Mouse (Mus musculus) splenic B cell, adult 2 months (primary cell): ENCODE results near the gene Noto.
A peak's percentile ranks its signal among the peaks of the same experiment; 100 is the strongest.
"Not testable (repeated sequence)": the region's sequence is repeated elsewhere in the genome, so short reads cannot be mapped to it uniquely, and the experiment has no call there.

Experiments
- DNase-seq: peaks from one replicate; pipeline ENCODE4 v3.0.0-alpha.2; 2011; ENCODE audit warnings: low read depth, low spot score
- H3K27me3 ChIP-seq: 2 replicates; pipeline ENCODE4 v1.6.1; 2012; ENCODE audit warnings: mild to moderate bottlenecking, low read length, moderate library complexity, mixed read lengths; ENCODE audit not compliant: control insufficient read depth, poor library complexity, insufficient read depth, severe bottlenecking
- H3K36me3 ChIP-seq: 2 replicates; pipeline ENCODE4 v1.6.1; 2012; ENCODE audit warnings: mild to moderate bottlenecking, low read length, moderate library complexity, mixed read lengths; ENCODE audit not compliant: control insufficient read depth, poor library complexity, insufficient read depth, severe bottlenecking

Noto gene

DNA sequence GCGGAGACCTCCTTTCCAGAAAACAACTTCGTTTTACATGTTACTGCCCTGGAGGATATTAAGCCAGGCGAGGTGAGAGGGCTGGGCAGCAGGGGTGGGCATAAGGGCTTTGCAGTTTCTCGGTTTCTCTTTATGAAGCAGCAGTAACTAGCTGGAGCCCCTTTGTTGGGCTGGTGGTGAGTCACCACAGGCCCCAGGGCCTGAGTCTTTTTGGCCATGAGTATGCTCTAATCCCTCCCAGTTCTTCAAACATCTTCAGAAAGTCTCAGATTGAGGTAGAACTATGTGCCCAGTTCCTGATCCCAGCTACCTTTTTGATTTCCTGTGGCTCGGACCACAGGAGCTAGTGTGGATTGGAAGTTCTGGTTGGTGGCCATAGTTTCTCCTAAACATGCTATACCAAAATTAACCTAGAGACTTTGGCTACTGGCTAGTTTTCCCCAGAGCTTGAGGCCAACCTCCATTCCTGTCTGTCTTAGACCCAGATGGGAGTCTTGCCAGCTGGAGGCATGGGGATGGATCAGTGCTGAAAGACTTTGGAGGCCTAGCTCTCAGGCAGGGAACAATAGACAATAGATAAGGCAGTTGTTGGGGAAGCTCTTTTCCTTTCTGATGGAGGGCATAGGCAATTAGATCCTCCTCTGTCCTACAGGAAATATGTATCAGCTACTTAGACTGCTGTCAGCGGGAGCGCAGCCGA, 20.7 kb downstream of the Noto start:
- no peak for DNase-seq
- H3K36me3 ChIP-seq, result peaks cover 5% of the 10 kb centered on the region; the same call in 1 of the 2 replicates
- no peaks in the 10 kb centered on the region for H3K27me3 ChIP-seq

GRCm38 (mm10) chr6:85445286-85445685, 21.6 kb downstream of the Noto start:
- peaks cover 5% of the 10 kb centered on the region; the same call in 1 of the 2 replicates for H3K36me3 ChIP-seq
- no peaks in the 10 kb centered on the region for H3K27me3 ChIP-seq
- DNase-seq, result no peak

DNA sequence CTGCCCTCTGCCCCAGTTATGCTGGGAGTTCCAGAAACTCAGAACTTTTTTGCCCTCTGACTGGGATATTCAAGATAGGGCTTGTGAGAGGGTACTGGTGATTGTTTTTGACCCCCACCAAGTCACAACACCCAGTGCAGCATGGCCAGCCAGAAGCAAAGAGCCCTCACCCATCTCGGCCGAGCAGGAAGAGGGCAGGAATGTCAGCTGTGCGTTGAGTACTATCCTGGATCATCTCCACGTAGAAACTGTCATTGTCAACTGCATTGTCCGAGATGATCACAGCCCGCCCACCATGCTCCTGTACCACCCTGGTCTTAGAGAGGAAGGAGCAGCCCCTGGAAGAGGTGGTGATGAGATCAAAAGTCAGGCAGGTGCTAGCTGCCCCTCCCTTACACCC, 23.7 kb downstream of the Noto start:
- peaks cover 3% of the 10 kb centered on the region; the same call in 1 of the 2 replicates for H3K36me3 ChIP-seq
- no peak for DNase-seq
- no peaks in the 10 kb centered on the region for H3K27me3 ChIP-seq

GRCm38 (mm10) chr6:85450140-85450539, 26.5 kb downstream of the Noto start:
- H3K27me3 ChIP-seq, DNase-seq, H3K36me3 ChIP-seq: not testable (repeated sequence)

DNA sequence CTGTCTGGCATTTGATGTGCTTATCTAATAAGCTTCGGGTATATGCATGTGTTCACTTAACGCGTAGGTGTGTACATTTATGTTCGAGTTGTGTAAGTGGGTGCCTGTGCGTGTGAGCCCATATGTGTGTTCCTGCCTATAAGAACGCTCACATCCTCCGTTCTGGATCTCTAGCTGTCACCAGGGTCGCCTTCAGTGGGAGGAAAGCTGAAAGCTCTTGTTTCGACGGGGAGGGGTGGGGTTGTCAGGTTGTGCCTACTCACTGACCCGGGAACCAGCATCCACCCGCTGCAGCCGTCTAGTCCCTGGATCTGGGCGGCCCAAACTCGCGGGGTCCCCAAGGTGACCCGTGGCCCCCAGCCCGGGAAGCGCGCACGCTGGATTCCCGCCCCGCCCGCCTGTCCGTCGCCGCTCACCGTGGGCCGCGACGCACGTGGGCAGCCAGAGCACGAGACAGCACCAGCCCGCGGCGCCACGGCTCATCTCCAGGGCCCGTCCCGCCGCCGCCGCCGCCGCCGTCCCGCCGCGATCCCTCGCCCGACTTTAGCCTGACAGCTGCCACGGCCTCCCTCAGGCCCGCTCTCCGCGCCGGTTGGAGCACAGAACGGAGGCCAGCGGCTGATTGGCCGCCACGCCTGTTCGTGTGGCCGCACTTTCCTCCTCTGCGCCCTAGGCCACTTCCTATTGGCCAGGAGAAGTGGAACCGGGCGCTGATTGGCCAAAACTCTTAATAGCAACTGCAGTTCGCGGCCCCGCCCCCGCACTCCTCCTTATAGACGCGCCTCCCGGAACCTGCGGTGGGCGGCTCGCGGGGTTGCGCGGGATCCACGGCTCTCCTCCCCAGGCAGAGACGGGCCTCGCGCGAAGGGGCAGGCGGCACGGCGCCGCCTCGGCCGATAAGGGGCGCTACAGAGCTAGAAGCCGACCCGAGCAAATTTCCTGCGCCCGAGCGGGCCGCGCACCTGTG, 27.3 kb downstream of the Noto start, which contains the start of gene Cct7:
Gene Cct7 (plus strand): TSS at position 818 of the 967 bp plus-strand sequence.
- DNase-seq, result peak; percentile 99
- no peaks in the 10 kb centered on the region for H3K27me3 ChIP-seq
- no peaks in the 10 kb centered on the region; the same call in 1 of the 2 replicates for H3K36me3 ChIP-seq

DNA sequence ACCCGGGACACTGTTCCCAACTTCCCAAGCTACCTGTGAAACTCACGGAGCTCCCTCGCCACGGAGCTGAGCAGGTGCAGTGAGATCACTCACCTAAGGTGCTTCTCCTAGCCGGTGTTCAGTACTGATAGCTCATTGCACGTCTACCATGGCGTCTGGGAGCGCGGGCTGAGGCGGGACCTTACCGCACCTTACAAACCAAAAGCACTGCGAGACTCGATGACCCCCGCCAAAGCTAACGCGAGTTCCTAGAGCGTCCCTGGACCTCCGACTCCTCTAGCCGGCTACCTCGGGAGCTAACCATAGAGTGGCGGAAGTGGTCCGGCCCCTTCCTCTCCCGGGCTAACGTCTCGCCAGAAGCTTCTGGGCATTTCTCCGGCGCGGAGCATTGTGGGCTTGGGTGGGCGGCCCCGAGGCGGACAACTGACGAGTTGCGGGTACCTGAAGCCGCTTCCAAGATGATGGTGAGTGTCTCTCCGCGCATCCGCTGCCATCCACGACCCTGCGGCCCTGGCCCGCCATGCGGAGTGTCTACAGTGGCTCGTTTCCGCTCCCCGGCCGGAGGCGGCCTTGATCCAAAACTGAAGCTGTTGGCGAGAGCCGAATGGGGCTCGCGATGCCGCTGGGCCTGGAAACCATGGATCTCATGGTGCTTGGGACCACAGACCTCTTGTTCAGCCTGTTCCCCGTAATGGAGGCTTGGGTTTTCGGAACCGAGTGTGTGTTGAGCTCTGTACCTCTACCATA, 28.2 kb downstream of the Noto start, which contains the start of gene Pradc1:
Gene Pradc1 (minus strand): TSS at position 307 of the 747 bp plus-strand sequence.
- Histone ChIP-seq H3K36me3 (no peaks in the 10 kb centered on the region; the same call in 1 of the 2 replicates), H3K27me3 (no peaks in the 10 kb centered on the region)
- peak; percentile 99 for DNase-seq

- no peak for DNase-seq
- Histone ChIP-seq H3K27me3 (no peaks in the 10 kb centered on the region), H3K36me3 (no peaks in the 10 kb centered on the region)
These were observed 28.7 kb downstream of the Noto start for GRCm38 (mm10) chr6:85452411-85452665.

GRCm38 (mm10) chr6:85452816-85453215, 29.1 kb downstream of the Noto start:
- no peaks in the 10 kb centered on the region for H3K36me3 ChIP-seq
- peak; percentile 24 for DNase-seq
- H3K27me3 ChIP-seq, result no peaks in the 10 kb centered on the region

- DNase-seq, result no peak
- peaks cover 21% of the 10 kb centered on the region for H3K36me3 ChIP-seq
- H3K27me3 ChIP-seq, result no peaks in the 10 kb centered on the region
These were observed 35.9 kb downstream of the Noto start for GRCm38 (mm10) chr6:85459621-85460020.

DNA sequence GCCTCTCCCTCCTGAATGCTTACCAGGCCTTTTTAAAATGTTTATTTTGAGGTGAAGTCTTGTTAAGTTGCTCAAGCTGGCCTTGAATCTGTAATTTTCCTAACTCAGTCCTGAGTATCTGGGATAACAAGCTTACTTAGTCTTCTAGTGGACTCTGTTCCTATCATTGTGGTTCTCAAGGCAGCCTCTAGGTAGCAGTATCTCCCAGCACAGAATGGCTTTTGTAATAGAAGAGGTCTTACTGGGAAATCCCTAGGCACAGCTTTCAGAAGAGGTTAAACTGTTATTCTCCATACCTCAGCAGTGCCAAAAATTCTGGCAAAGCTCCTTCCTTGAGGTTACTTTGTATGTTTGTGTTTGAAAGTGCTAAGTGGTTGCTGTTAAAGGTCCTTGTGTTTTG, 41.7 kb downstream of the Noto start:
- DNase-seq, result no peak
- no peaks in the 10 kb centered on the region for H3K27me3 ChIP-seq
- peaks cover 15% of the 10 kb centered on the region for H3K36me3 ChIP-seq

GRCm38 (mm10) chr6:85469660-85470430, 46.2 kb downstream of the Noto start:
- no peak for DNase-seq
- no peaks in the 10 kb centered on the region for H3K27me3 ChIP-seq
- peaks cover 4% of the 10 kb centered on the region for H3K36me3 ChIP-seq

DNA sequence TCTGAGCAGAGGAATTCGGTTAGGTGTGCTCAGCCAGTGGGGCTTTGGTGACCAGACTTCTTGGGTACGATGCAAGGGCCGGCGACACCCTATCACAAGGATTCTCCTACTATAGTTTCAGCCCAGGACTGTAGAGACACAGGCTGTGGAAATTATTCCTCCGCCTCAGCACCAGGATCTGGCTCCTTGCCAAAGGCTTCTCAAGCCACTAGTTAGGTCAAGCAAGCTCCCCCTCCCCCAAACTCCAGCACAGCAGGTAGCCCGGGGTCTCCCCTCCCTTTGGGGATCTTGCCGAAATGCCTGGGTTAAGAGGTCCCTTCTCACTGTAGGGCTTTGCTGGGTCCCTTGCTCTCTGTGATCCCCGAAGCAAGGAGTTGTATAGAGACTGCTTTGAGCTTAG, 48.3 kb downstream of the Noto start:
- no peak for DNase-seq
- Histone ChIP-seq H3K36me3 (no peaks in the 10 kb centered on the region; the same call in none of the 2 replicates), H3K27me3 (no peaks in the 10 kb centered on the region)

- Histone ChIP-seq H3K36me3 (no peaks in the 10 kb centered on the region; the same call in 1 of the 2 replicates), H3K27me3 (no peaks in the 10 kb centered on the region)
- no peak for DNase-seq
These were observed 48.9 kb downstream of the Noto start for GRCm38 (mm10) chr6:85472542-85472941.

DNA sequence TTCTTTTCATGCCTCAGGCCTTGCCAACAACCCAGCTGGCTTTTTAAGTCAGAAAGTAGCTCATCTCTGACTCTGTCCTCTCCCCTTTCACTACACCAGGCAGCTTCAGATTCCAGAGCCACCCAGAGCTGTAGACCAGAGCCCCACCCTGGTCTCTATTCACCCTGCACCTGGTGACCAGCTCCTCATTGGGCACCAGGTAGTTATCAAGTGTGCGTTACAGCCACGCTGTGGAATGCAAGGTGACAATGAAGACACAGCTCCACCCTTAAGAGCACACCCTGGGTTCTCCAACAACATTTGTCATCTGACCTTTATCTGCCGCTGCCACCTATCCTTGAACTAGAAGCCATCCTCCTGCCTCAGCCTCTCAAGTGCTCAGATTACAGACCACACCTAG, 51.9 kb downstream of the Noto start:
- Histone ChIP-seq H3K36me3 (no peaks in the 10 kb centered on the region), H3K27me3 (no peaks in the 10 kb centered on the region)
- DNase-seq, result no peak
